Mouse (Mus musculus): ENCODE measurements around the gene Msantd3.

Gene Msantd3

DNA sequence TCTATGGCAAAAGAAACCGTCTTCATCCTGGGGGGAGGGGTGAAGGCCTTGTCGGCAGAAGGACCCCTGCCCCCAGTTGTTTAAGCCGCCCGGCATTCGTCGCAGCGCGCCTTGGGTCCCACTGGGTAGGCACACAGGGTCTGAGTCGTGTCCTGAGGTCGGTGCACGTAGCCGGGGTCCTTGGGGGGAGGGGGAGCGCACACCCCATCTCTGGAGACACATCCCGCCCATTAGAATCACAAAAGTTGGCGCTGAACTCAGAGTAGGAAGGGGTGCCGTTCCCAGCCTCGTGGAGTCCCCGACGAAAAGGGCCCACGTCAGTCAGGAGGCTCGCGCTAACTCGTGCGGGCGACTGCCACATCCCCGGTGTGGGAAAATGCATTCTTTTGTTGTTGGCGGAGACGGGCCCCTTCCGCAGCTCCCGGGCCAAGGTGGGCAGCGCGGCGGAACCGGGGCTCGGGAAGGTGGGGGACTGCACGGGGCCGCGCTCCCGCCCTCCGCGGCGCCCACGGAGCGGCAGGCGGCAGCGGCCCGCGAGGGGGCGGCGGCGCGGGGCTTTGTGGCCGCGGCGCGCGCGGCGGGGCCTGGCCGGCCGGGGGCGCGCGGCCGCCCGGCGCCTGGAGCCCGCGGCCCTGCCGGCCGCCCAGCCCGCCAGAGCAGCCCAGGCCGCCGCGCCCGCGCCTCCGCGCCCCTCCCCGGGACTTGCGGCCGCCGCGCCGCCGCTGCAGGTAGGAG, at the start of gene Msantd3:
Msantd3 (plus strand) TSS at position 95 of the 735 bp plus-strand sequence.
- no peak for DNase-seq (ENCODE audit: low read depth)

DNA sequence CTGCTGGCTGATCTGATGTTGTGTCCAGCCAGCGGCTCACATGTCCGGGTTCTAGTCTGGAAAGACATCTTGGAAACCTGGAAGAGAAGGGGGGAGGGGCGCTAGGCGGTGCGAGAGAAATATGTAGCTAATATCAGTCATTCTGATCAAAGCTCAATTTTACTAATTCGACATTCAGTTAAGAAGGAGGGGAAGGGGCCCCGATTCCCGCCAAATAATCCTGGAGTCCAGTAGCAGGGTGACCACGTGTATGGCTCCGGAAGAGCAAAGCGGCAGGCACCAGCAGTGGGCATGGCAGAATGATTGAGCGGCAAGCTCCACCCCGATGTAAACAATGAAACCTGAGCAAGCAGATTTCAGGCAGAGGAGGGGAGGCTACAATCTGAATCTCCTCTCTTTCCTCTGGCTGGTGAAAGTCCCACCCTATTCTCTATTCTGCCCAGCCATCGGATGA, 48.4 kb upstream of the Msantd3 start:
- no peak for DNase-seq (ENCODE audit: low read depth)

DNA sequence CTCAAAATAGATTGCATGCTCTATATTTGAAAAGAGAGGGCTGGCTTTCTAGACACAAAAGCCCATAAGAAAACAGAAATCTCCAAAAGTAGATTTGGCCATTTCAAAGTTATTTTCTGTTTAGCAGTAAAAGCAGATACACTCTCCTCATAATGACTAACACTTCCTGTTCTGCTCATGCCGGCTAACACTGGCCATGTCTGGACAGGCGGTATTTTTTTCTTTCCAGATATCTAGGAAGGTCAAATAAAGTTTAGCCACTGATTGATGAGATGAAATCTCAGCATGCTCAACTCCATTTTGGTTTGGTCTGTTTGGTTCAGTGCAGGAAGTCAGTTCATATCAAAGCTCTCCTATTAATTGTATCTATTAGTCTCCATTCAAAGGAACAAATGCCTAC, 47.2 kb upstream of the Msantd3 start:
- DNase-seq (ENCODE audit: low read depth), result peak; percentile 62

DNA sequence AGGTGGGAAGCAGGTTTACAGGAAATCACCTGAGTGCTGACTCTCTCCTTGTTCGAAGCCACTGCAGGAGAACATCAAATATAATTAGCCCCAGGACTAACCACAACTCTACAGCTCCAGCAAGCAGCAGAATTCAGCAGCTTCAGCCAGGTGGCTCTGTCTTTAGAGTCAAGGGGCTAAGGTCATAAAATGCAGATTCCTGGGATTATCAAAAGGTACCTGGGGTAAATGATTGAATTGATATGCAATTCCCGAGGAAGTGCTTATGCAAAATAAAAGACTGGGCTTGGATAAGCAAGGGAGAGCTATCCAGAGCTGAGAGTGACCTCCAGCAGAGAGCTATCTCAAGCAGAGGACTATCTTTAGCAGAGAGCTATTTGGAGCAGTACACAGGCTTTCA, 28.9 kb upstream of the Msantd3 start:
- no peak for DNase-seq (ENCODE audit: low read depth)

DNA sequence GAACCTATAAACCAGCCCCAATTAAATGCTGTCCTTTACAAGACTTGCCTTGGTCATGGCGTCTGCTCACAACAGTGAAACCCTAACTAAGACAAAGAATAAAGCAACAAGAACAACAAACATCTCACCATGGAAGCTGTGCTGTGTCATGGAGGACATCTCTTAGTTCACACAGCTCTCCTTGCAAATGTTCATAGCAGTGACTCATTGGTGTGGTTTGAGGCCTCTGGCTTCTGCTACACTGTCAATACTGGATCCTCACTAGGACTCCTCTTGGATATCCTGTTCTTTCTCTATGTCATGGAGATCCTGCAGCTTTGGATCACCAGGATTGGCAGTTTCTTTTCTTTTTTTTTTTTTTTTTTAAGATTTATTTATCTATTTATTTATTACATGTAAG, 10.2 kb upstream of the Msantd3 start:
- DNase-seq (ENCODE audit: low read depth), result peak; percentile 13

DNA sequence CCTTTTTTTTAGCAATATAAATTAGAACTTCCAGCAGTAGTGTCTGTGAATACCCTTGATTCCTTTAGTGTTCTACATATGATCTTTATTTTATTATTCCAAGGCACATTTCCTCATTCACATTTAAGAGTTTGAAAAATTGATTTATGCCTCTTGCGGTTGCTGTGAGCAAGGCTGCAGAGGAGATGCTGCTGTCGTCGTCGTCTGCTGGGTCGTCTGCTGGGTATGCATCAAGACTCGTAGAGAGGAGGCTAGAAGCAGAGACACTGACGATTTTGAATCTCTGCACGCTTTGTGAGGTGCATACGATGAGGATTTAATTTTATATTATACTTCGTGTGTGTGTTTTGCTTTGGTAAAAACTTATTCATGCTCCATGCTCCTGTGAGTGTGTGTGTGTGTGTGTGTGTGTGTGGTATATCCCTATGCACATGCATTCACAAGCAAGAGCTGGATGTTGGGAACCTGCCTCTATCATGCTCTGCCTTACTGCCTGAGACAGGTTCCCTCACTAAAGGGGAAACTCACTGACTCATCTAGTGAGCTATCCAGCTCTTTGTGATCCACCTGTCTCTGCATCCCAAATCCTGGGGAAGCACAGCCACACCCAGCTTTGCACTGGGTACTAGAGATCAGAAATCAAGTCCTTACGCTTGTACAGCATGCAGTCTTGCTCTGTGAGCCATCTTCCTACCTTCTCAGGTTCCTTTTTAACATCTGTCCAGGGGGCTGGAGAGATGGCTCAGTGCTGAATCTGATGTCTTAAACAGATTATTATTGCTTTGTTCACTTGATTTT, 7.7 kb upstream of the Msantd3 start:
- no peak for DNase-seq (ENCODE audit: low read depth)

DNA sequence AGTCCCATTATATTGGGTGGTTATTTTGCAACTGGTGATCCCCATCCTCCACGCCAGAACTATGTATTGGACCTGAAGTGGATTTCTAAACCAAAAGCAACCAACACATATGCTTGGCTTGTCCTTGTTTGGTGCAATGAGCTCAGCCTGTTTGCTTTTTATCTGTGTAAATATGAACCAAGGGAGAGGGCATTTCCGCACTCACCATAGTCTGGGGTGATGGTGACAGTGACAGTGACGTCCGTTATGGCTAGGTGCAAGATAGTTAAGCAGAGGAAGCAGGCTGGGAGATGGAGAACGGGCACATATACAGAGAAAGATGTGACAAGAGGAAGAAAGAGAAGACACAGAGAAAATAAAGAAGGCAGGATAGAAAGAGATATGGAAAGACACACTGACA, 3.5 kb upstream of the Msantd3 start:
- DNase-seq (ENCODE audit: low read depth), result no peak

DNA sequence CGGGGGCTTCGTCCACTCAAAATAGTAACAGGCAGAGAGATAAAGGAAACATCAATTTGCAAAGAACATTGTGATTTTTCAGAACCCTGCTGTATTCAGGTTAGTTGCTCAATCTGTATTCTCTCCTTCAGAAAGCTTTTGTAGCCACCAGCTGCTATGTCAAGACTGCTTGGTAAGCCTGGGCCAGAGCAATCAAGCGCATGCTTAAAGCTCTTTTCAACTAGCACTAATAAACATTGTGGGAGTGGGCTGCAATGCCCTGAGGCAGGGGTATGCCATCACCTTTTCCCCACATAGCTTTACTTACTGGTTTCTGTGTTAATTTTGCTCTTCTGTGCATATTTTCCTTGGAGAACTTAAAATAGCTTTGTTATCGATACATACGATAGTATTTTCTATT, 2.7 kb upstream of the Msantd3 start:
- no peak for DNase-seq (ENCODE audit: low read depth)

DNA sequence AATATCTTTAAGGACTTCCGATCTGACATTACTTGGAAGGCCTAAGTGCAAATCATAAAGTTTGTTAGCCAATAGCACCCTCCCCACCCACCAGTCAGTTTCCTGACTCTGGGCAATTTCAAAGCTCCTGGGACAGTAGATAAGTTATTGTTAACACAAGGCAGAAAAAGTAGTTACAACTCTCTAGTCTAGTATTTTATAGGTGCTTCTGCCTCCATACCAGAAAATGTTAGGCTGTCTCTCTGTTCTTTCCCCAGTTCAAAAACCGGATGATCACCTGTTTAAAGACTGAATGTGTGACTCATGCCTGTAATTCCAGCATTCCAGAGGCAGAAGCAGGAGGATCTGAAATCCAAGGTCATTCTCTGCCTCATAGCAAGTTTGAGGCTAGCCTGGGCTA, 1.2 kb upstream of the Msantd3 start:
- no peak for DNase-seq (ENCODE audit: low read depth)

DNA sequence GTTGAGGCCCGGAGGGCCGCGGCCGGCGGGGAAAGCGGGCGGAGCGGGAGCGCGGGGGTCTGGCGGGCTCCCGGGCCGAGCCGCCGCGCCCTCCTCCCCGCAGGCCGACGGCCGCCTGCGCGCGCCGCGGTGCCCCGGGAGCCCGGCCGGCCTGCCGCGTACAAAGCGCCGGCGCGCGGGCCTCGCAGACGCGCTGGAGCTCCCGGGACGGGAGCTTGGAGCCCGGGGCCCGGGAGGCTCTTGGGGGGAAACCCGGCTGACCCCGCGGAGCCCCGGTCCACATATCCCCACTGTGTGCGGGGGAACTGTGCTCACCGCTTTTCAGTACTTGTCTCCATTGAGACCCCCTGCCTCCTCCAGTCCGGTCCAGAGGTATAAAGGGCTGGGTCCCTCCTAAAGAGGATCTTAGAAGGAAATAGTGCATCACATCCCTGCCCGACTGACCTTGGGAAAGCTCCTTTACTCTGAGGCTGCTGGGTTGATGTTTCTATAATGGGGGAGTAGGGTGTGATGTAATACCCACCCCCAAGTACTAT, 909 bp downstream of the Msantd3 start:
- no peak for DNase-seq (ENCODE audit: low read depth)

DNA sequence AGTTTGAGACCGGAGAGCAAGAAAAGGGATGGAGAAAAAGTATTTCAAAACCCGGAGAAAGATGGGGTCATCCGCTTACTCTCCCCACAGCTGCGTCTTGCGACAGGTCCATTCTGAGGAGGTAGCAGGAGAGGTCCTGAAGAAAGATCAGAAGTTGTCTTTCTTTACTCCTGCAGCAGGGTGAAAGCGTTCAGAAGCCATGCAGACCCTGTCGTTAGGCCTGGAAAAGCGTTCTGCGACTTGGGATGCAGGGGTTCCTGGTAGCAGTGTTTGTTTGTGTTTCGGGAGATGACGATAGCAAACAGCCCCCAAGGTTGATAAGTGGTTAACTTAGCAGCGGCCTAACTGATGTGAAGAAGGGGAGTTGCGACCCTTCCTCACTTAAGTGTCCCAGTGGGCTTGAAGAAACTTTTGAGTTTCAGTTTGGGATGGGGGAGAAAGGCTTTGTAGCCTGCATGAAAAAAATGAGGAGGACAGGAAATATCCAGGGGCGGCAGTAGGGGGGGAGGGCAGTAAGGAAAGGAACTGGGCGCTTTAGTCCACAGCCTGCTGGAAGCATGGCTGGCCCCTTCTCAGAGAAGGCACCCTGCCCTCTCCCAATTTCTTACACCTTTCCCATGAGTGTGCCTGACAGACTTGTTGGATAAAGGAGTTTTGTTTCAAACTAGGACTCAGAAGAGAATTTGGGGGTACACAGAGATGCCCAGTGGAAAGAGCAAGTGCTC, 2.0 kb downstream of the Msantd3 start:
- no peak for DNase-seq (ENCODE audit: low read depth)

DNA sequence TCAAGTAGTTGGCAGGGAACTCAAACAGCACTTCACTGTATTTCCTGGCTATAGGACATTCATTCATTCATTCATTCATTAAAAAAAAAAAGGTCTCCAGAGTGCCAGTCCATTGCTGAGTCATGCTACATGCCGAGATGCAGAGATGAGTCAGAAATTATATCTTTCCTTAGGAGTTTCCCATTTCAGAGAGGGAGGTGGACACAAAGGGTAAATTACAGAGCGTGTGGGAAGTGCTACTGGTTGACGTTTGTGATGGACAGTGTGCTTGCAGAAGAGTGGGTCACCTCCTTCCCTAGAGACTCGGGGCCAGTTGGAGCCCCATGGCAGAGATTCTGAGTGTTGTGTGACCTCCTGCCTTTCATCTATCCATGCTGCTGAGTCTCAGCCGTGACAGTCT, 2.6 kb downstream of the Msantd3 start:
- DNase-seq (ENCODE audit: low read depth), result peak; percentile 11

DNA sequence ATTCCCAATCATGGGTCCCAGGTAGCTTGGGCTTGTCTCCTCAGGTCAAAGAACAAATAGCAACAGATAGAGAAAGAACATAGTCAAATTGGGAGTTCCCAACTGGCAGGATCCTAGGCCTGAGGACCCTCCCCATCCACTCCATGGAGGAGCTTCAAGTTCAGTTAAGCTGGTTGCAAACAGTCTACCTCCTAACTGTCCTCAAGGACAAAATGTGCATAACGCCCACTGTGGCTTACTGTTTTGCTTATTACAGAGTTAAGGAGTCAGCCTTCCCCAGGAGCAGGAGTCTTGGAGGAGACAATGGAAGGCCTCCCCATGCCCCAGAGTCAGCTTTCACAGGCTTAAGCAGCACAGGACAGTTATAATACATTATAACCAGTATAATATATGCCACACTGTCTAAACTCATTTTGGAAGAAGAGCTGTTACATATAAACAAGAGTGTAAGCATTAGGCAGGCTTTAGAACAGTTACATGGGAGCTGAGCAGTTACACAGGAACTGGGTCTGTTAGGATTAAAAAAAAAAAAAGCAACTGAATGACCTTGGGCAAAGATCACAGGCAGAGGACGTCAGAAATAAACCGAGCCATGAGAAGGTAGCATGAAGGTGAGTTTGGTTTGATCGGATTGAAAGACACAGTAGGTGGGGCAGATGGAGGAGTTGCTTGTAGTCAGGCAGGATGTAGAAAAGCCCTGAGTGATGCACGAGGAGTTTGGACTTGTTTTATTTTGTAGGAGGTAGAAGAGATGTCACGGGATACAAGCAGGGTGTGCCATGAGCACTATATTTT, 3.5 kb downstream of the Msantd3 start:
- no peak for DNase-seq (ENCODE audit: low read depth)

DNA sequence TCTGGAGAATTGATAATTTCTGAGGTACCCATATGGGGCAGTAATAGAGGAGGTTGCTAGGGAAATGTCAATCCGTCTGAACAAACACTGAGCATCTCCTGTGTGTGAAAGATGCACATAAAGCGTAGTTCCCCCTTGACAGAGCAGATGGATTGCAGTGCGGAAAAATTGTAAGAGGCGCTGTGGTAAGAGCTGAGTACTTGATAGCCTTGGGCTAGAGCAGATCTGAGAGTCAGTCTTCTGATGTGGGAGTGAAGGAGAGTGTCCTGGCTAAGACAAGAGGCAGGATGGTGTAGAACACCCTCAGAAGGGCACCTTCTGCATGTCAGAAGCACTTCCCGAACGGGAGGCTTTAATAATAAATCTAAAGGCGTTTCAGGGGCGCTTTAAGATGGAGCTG, 4.4 kb downstream of the Msantd3 start:
- DNase-seq (ENCODE audit: low read depth), result no peak

DNA sequence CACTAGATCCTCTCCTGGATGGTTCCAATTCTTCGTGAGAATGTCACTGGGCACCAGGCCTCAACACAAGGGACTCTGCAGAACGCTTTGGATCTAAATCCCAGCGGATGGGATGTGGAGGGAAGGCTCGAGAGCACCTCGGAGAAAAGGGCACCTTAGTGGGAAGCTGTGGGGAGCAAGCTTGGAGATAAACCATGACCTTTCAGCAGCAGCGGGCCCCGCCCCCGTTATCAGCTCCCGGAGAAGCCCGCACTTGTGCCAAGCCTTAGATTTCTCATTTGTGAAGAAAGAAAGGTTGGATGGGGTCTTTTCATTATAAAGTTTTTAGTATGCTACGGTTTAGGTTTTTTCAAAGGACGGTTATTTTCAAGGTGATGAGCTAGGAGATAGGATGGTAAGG, 6.2 kb downstream of the Msantd3 start:
- no peak for DNase-seq (ENCODE audit: low read depth)

DNA sequence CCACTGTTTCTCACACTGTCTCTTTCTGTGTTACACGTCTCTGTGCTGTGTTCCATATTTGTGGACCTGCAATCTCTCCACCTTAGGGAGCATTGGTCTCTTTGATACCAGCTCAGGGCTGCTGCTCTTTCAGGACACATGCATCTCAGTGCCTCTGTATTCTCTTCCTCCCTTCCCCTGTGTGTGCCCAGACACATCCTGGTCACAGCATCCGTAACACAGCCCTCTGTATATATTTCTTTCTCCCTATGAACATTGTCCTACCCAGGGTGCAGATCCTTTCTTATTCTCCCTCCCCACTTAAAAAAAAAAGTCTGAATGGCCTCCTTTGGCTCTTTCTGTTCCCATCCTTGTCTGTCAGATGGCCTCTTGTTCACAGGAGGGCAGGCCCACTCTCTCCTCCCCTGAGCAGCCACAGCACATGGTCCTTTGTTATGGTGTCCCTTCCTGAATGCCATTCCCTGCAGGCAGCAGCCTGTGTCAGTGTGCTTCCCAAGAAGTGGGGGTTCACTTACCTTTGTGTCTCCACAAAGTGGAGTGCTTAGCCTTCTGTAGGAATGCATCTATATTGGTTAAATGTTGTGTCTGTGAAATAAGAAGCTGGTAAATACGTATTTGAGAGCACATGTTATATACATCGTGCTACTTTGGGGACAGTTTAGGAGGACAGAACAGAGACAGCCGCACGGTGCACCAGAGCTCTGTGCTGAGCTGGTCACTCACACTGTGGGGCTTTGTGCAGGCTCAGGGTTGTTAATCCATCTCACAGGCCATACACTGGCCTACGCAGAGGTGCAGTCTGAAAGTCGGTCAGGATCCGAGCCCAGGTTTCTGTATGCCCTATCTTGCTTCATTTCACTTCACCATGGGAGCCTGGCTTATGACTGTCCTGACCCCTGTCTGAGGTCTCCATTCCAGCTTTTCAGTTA, 7.1 kb downstream of the Msantd3 start:
- DNase-seq (ENCODE audit: low read depth), result no peak

DNA sequence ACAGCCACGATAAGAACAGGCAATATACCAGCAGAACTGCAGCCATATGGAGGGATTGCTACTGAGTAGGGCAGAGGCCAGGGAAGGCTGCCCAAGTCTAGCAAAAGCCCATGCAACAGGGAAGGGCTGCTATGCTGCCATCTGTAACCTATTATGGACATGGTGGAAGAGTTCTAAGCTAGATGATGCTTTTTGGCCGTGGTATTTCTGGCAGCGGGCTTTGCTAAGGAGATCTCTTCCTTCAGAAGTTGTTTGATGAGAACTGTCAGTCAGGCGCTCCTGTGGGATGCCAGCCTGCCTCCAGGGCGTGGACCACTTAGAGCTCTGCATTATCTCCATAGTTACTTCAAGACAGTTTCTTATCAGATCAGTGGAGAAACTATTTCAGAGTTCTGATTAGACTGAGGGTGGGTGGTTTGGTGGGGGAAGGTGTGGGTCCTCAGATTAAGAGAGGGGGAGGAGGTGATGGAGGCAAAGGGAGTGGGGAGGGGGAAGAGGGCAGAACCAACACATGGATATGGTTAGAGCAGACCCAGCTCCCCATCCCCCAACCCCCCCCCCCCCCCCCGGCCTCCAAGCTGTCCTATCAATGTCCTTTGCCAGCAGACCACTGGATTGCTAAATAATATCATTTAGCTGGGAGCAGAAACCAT, 8.8 kb downstream of the Msantd3 start:
- DNase-seq (ENCODE audit: low read depth), result no peak

DNA sequence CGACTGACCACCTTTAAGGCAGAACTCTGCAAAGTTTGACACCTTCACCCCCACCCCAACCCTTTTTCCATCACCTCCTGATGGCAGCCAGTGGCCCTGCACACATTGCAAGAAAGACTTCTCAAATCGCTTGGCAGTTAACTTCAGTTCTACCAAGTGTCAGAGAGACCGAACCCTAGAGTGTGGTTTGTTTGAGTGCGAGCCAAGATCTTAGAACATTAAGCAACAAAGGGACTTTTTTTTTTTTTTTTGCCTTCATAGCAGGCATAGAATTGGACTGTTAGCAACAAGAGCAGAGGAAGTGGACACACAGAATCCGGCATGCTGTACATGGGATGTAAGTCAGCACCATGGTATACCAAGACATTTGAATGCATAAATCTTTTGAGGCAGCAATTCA, 9.9 kb downstream of the Msantd3 start:
- DNase-seq (ENCODE audit: low read depth), result peak; percentile 20

DNA sequence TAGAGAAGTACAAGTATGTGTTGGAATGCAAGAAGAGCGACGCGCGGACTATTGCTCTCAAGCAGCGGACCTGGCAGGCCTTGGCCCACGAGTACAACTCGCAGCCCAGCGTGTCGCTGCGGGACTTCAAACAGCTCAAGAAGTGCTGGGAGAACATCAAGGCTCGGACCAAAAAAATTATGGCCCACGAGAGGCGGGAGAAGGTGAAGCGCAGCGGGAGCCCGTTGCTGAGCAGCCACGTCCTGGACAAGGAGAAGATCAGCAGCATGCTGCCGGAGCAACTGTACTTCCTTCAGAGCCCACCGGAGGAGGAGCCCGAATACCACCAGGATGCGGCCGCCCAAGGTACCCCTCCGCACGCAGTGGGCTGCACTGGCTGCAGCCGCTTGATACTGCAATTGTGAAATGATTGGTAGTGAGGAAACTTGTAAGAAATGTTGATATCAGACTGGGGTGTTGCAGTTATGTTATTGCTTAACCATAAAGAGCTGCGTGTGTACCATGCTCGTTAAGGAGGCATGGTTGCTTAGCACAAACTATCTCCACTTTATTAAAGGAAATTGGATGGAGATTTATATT, 12.8 kb downstream of the Msantd3 start:
- no peak for DNase-seq (ENCODE audit: low read depth)

DNA sequence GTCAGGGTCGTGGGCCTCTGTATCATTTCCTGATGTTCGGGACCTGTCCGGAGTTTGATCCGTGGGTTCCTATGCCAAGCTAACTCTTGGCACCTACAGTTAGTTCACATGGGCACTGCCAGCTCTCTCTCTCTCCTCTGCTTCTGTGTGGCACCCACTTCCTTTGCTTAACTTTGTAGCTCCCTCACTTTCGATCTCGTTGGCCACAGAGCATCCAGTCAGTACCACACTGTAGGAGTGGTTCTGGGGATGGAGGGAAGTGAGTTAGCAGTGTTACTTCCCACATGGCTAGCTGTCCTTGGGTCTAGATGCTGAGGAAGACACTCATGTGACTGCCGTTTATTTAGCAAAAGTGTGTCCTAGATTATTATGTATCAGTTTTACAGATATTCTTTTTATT, 14.4 kb downstream of the Msantd3 start:
- peak; percentile 62 for DNase-seq (ENCODE audit: low read depth)
